Mouse (Mus musculus) Patski (cell line): ENCODE results near the gene Prdm5. TPM values are rescaled to one million over a fixed set of nuclear protein-coding genes. Genes with fewer than 3 reads are reported as not detected.

Experiments used
- ATAC-seq: fragments of 100-300 bp; one replicate; pipeline ENCODE4 v1.8.0; 2021
- CTCF ChIA-PET: fragments of 350-600 bp; sonication (Branson Sonifier 250); formaldehyde crosslinking; loops from one replicate; lab custom pipeline; 2022; ENCODE audit warnings: inconsistent platforms; lab: Charles Lee
- POLR2A ChIA-PET: fragments of 350-600 bp; sonication (Branson Sonifier 250); formaldehyde crosslinking; loops from one replicate; lab custom pipeline; 2022; ENCODE audit warnings: antibody characterized with exemption, inconsistent platforms; lab: Charles Lee
- DNase-seq: peaks from one replicate; pipeline ENCODE4 v3.0.0-alpha.2; 2011; ENCODE audit warnings: low read depth, low spot score
- H3K27me3 ChIP-seq: fragments of 371-371 bp; one replicate; pipeline ENCODE4 v1.5.1; 2021
- CTCF ChIP-seq: fragments of 100-300 bp; IDR thresholded peaks from one replicate; pipeline ENCODE4 v1.5.1; 2021
- in situ Hi-C: fragments of 300-500 bp; cut with MboI; formaldehyde crosslinking; loops from 3 replicates; pipeline ENCODE4 v1.11.1; 2018; ENCODE audit warnings: low pct_unique_long_range_greater_than_20kb, mixed read lengths
- polyA plus RNA-seq: library from polyadenylated mRNA; unstranded; gene quantifications from one replicate; pipeline ENCODE4 v1.2.3, GENCODE M21; 2021

Gene Prdm5
- polyA plus RNA-seq, 1 experiment from 2014 or later = 10.9 TPM

- TF ChIP-seq CTCF = no peak
- H3K27me3 ChIP-seq = peaks cover 5% of the 10 kb centered on the region
- ChIA-PET POLR2A (no interaction called here), CTCF (no interaction called here)
- DNase-seq (no peak), ATAC-seq (no peak)
- in situ Hi-C loops = no loop called here
Observed at GRCm38 (mm10) chr6:65773566-65773965, 5.2 kb upstream of the Prdm5 start.

- POLR2A ChIA-PET = no interaction called here
- CTCF ChIA-PET = interaction anchor here (1.4 kb wide), 1 partner anchor 13 kb away, joined by 3 read pairs; no protein-coding TSS in a partner anchor
- DNase-seq (no peak), ATAC-seq (no peak)
- no peak for TF ChIP-seq CTCF
- no peaks in the 10 kb centered on the region for H3K27me3 ChIP-seq
- in situ Hi-C loops = no loop called here
Observed at GRCm38 (mm10) chr6:65779689-65780233, 973 bp downstream of the Prdm5 start.

- DNase-seq (no peak), ATAC-seq (no peak)
- CTCF ChIA-PET = no interaction called here
- TF ChIP-seq CTCF = no peak
- no peaks in the 10 kb centered on the region for H3K27me3 ChIP-seq
- POLR2A ChIA-PET = no interaction called here
- in situ Hi-C loops = no loop called here
Observed at GRCm38 (mm10) chr6:65781441-65781840, 2.7 kb downstream of the Prdm5 start.

GRCm38 (mm10) chr6:65783670-65784069, 4.9 kb downstream of the Prdm5 start:
- H3K27me3 ChIP-seq = no peaks in the 10 kb centered on the region
- POLR2A ChIA-PET = no interaction called here
- no peak for ATAC-seq
- CTCF ChIA-PET = no interaction called here
- in situ Hi-C loops = no loop called here
- TF ChIP-seq CTCF = no peak
- DNase-seq = no peak

- no peak for DNase-seq
- ChIA-PET POLR2A (no interaction called here), CTCF (interaction anchor here (1.4 kb wide), 1 partner anchor 13 kb away, joined by 3 read pairs; no protein-coding TSS in a partner anchor)
- in situ Hi-C loops = no loop called here
- H3K27me3 ChIP-seq = no peaks in the 10 kb centered on the region
- ATAC-seq = no peak
- no peak for TF ChIP-seq CTCF
Observed at GRCm38 (mm10) chr6:65792923-65793322, 14.1 kb downstream of the Prdm5 start.

- no peak for ATAC-seq
- no peak for TF ChIP-seq CTCF
- DNase-seq = no peak
- POLR2A ChIA-PET = no interaction called here
- in situ Hi-C loops = no loop called here
- CTCF ChIA-PET = no interaction called here
- H3K27me3 ChIP-seq = no peaks in the 10 kb centered on the region
Observed at GRCm38 (mm10) chr6:65796552-65796951, 17.8 kb downstream of the Prdm5 start.

GRCm38 (mm10) chr6:65797276-65797675, 18.5 kb downstream of the Prdm5 start:
- H3K27me3 ChIP-seq = no peaks in the 10 kb centered on the region
- CTCF ChIA-PET = no interaction called here
- ATAC-seq (no peak), DNase-seq (no peak)
- POLR2A ChIA-PET = no interaction called here
- TF ChIP-seq CTCF = no peak
- in situ Hi-C loops = no loop called here

GRCm38 (mm10) chr6:65798390-65798789, 19.6 kb downstream of the Prdm5 start:
- no peak for TF ChIP-seq CTCF
- in situ Hi-C loops = no loop called here
- DNase-seq (no peak), ATAC-seq (no peak)
- ChIA-PET CTCF (no interaction called here), POLR2A (no interaction called here)
- H3K27me3 ChIP-seq = no peaks in the 10 kb centered on the region

- no peak for DNase-seq
- ChIA-PET CTCF (no interaction called here), POLR2A (no interaction called here)
- in situ Hi-C loops = no loop called here
- no peak for TF ChIP-seq CTCF
- no peaks in the 10 kb centered on the region for H3K27me3 ChIP-seq
- no peak for ATAC-seq
Observed at GRCm38 (mm10) chr6:65811685-65812084, 32.9 kb downstream of the Prdm5 start.

- in situ Hi-C loops = no loop called here
- ChIA-PET CTCF (no interaction called here), POLR2A (interaction anchor here (0.6 kb wide), 1 partner anchor 14 kb away, joined by 3 read pairs; no protein-coding TSS in a partner anchor)
- H3K27me3 ChIP-seq = no peaks in the 10 kb centered on the region
- no peak for TF ChIP-seq CTCF
- ATAC-seq (no peak), DNase-seq (no peak)
Observed at GRCm38 (mm10) chr6:65818039-65818747, 39.4 kb downstream of the Prdm5 start.

- no peak for TF ChIP-seq CTCF
- no peak for DNase-seq
- in situ Hi-C loops = no loop called here
- ChIA-PET CTCF (interaction anchor here (1.1 kb wide), 1 partner anchor 29 kb away, joined by 3 read pairs; no protein-coding TSS in a partner anchor), POLR2A (no interaction called here)
- no peaks in the 10 kb centered on the region for H3K27me3 ChIP-seq
- no peak for ATAC-seq
Observed at GRCm38 (mm10) chr6:65828656-65829055, 49.9 kb downstream of the Prdm5 start.
